Mouse (Mus musculus): ENCODE results near the gene Hyal1. TPM values are rescaled to one million over a fixed set of nuclear protein-coding genes. Genes with fewer than 3 reads are reported as not detected.

The Hyal1 gene
- total and polyA plus RNA-seq, 3 experiments: 1.3 to 3.4 TPM; not detected in 1

DNA sequence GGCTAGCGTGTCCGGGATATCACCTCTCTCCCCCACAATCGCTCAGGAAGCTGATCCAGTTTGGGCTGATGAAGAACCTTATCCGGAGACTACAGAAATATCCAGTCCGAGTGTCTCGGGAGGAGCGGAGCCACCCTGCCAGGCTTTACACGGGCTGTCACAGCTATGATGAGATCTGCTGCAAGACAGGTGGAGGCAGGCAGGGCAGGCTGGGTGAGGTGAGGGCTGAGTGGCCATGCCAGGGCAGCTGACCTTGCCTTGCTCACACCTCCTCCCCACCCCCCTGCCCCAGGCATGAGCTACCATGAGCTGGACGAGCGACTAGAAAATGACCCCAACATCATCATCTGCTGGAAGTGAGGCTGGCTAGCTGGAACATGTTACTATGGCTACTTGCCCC, 31.5 kb upstream of the Hyal1 start:
- DNase-seq (ENCODE audit: low read depth, low spot score): no peak
- H3K9me3 ChIP-seq (replicated peaks; ENCODE audit: insufficient read depth, low read length): no peaks in the 10 kb centered on the region
- H3K27me3 ChIP-seq (ENCODE audit: control insufficient read depth in 1 of 2, insufficient read depth in 2 of 2, low read length in 2 of 2): no peaks in the 10 kb centered on the region
- H3K4me1 ChIP-seq (ENCODE audit: control insufficient read depth in 1 of 2, insufficient read depth in 2 of 2, low read length in 2 of 2): peaks cover 0 to 8% of the 10 kb centered on the region in 2 experiments; a peak in 1 of 4 replicates
- peaks cover 4% of the 10 kb centered on the region; the same call in 1 of the 2 replicates for H3K79me2 ChIP-seq (ENCODE audit: control insufficient read depth, insufficient read depth, low read length, poor library complexity)
- no peak for TF ChIP-seq ZMIZ1 (IDR thresholded peaks at IDR 0.05; ENCODE audit: low read depth, low read length)
- no peak for TF ChIP-seq MYB (IDR thresholded peaks at IDR 0.05; ENCODE audit: low read depth, low read length)
- TF ChIP-seq UBTF (IDR thresholded peaks at IDR 0.05; ENCODE audit: borderline replicate concordance, insufficient read depth, low read depth, low read length): no peak
- no peak for TF ChIP-seq TAL1 (IDR thresholded peaks at IDR 0.05; ENCODE audit: low read length)
- no peak for TF ChIP-seq MEF2A (IDR thresholded peaks at IDR 0.05; ENCODE audit: extremely low read depth, insufficient replicate concordance, low read depth, low read length, poor library complexity, severe bottlenecking)
- TF ChIP-seq ZNF384 (IDR thresholded peaks at IDR 0.05; ENCODE audit: low read depth, low read length): no peak
- TF ChIP-seq MAFK (IDR thresholded peaks at IDR 0.05; ENCODE audit: borderline replicate concordance, low read depth, low read length): no peak
- TF ChIP-seq POLR2AphosphoS5 (IDR thresholded peaks at IDR 0.05; ENCODE audit: borderline replicate concordance, low read depth, low read length): no peak
- TF ChIP-seq E2F4 (IDR thresholded peaks at IDR 0.05; ENCODE audit: borderline replicate concordance, low read depth, low read length): no peak
- TF ChIP-seq MAZ (IDR thresholded peaks at IDR 0.05; ENCODE audit: low read depth, low read length): no peak
- TF ChIP-seq ZKSCAN1 (IDR thresholded peaks at IDR 0.05; ENCODE audit: low read depth, low read length): no peak
- no peak for TF ChIP-seq RCOR1 (IDR thresholded peaks at IDR 0.05; ENCODE audit: low read depth, low read length)
- TF ChIP-seq ZC3H11A (IDR thresholded peaks at IDR 0.05; ENCODE audit: low read depth, low read length): no peak
- H3K9ac ChIP-seq (ENCODE audit: control insufficient read depth, low read depth, low read length, poor library complexity, severe bottlenecking): no peak overlapping the region
- peaks cover 0 to 2% of the 10 kb centered on the region in 2 experiments; a peak in 1 of 4 replicates for H3K36me3 ChIP-seq (ENCODE audit: control insufficient read depth in 1 of 2, insufficient read depth in 2 of 2, low read length in 2 of 2)
- H3K27ac ChIP-seq (ENCODE audit: control insufficient read depth, low read depth, low read length): no peak overlapping the region
- no peak overlapping the region for H3K4me3 ChIP-seq (ENCODE audit: control insufficient read depth in 1 of 2, insufficient read depth in 1 of 2, low read depth in 2 of 2, low read length in 2 of 2)

DNA sequence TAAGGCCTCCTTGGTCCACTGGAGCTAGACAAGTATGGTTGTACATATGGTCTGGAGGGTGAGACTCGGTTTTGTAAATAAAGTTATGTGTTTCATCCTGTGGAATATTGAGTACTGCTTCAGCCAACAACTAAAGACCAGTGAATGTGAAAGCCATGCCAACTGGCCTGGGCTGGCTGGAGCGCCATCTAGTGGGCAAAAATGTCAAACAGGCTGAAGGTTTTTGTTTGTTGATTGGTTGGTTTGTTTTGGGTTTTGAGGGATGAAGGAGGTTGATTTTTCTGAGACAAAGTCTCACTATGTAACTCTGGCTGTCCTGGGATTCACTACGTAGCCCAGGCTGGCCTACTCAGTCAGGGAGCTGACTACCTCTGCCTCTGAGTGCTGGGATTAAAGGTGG, 31.1 kb upstream of the Hyal1 start:
- H3K4me3 ChIP-seq (ENCODE audit: control insufficient read depth in 1 of 2, insufficient read depth in 1 of 2, low read depth in 2 of 2, low read length in 2 of 2): no peak overlapping the region
- H3K4me1 ChIP-seq (ENCODE audit: control insufficient read depth in 1 of 2, insufficient read depth in 2 of 2, low read length in 2 of 2): peaks cover 0 to 8% of the 10 kb centered on the region in 2 experiments; a peak in 1 of 4 replicates
- peaks cover 4% of the 10 kb centered on the region; the same call in 1 of the 2 replicates for H3K79me2 ChIP-seq (ENCODE audit: control insufficient read depth, insufficient read depth, low read length, poor library complexity)

More for the DNA sequence above, 31.1 kb upstream of the Hyal1 start:
- peaks cover 0 to 2% of the 10 kb centered on the region in 2 experiments; a peak in 1 of 4 replicates for H3K36me3 ChIP-seq (ENCODE audit: control insufficient read depth in 1 of 2, insufficient read depth in 2 of 2, low read length in 2 of 2)
- no peak overlapping the region for H3K27ac ChIP-seq (ENCODE audit: control insufficient read depth, low read depth, low read length)
- TF ChIP-seq SIN3A (IDR thresholded peaks at IDR 0.05; ENCODE audit: low read length) (peak; percentile 28; the same call in 1 of the 2 replicates), HCFC1 (IDR thresholded peaks at IDR 0.05; ENCODE audit: low read depth, low read length) (0 out of 2 replicates have a peak, but pooled peaks have one; percentile 21), GABPA (IDR thresholded peaks at IDR 0.05; ENCODE audit: low read depth, low read length) (no peak), SMC3 (IDR thresholded peaks at IDR 0.05; ENCODE audit: low read depth, low read length) (peak; percentile 56), ZC3H11A (IDR thresholded peaks at IDR 0.05; ENCODE audit: low read depth, low read length) (0 out of 2 replicates have a peak, but pooled peaks have one; percentile 5), CTCF (IDR thresholded peaks at IDR 0.05 in 2 of 3, conservative IDR thresholded peaks at IDR 0.05 in 1 of 3; ENCODE audit: control insufficient read depth in 1 of 3, insufficient read depth in 1 of 3, low read depth in 2 of 3, low read length in 3 of 3, poor library complexity in 1 of 3, severe bottlenecking in 1 of 3) (peak; percentile 85 to 97 (median 93)), MAFK (IDR thresholded peaks at IDR 0.05; ENCODE audit: borderline replicate concordance, low read depth, low read length) (no peak), RAD21 (IDR thresholded peaks at IDR 0.05; ENCODE audit: low read depth, low read length) (peak; percentile 42)
- no peaks in the 10 kb centered on the region for H3K27me3 ChIP-seq (ENCODE audit: control insufficient read depth in 1 of 2, insufficient read depth in 2 of 2, low read length in 2 of 2)
- H3K9me3 ChIP-seq (replicated peaks; ENCODE audit: insufficient read depth, low read length): no peaks in the 10 kb centered on the region
- DNase-seq (ENCODE audit: low read depth, low spot score): peak; percentile 80
- H3K9ac ChIP-seq (ENCODE audit: control insufficient read depth, low read depth, low read length, poor library complexity, severe bottlenecking): no peak overlapping the region

Data from MEL (cell line).